Mouse (Mus musculus): ENCODE measurements at regions not wholly inside any gene's neighbourhood (a gene's known extent, or its start where the extent isn't known, plus 50 kb on each side); places are given as distances from the start of the nearest gene placed in this dataset.

DNA sequence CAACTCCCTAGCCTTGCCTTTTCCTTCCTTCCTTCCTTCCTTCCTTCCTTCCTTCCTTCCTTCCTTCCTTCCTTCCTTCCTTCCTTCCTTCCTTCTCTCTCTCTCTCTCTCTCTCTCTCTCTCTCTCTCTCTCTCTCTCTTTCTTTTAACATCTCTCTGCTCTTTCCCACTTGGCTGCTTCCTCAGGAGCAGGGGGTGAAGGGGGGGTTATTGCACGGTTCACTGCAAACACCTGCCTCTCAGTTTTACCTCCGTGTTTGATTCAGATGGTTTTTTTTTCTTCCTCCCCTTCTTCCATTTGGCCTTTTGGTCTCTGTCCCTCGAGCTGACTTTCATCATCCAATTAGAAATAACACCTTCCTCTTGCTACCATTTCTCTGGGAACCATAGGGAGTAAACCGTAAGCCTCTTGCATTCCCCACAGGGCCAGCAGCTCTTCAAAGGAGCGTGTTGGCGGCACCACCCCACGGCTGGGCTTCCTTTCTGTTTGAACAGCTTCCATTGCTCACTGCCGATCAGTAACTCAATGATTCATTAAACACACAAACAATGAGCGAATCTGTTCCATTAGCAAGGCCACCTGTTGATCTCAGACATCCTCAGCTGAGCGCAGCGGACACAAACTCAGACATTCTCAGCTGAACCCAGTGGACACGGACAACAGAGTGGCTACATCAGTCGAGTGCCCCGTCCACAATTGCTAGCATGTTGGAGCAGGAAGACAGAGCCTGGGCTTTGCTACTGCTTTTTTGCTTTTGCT is 318.4 kb upstream of the Gm15217 start:
- TF ChIP-seq POLR2A (IDR thresholded peaks at IDR 0.05; ENCODE audit: extremely low read depth, insufficient read depth, low read length) (no peak), CTCF (IDR thresholded peaks at IDR 0.05; ENCODE audit: low read depth, low read length) (no peak)
